Mouse (Mus musculus) thymus, postnatal 25 days (tissue): ENCODE data around the gene Repin1.

Source experiments
- DNase-seq: peaks from one replicate; pipeline ENCODE4 v3.0.0; 2022

Repin1 gene

GRCm38 (mm10) chr6:48627511-48627924 lies 33.8 kb downstream of the Repin1 start:
- no peak for DNase-seq

- no peak for DNase-seq
Measured at GRCm38 (mm10) chr6:48628377-48628776, 34.7 kb downstream of the Repin1 start.

- peak; percentile 51 for DNase-seq
Measured at GRCm38 (mm10) chr6:48628808-48629660, 35.4 kb downstream of the Repin1 start.

GRCm38 (mm10) chr6:48629661-48630034 lies 36.0 kb downstream of the Repin1 start:
- DNase-seq = no peak

- DNase-seq = no peak
Measured at GRCm38 (mm10) chr6:48630831-48631230, 37.1 kb downstream of the Repin1 start.

- DNase-seq = no peak
Measured at GRCm38 (mm10) chr6:48635105-48635504, 41.4 kb downstream of the Repin1 start.

- DNase-seq = no peak
Measured at GRCm38 (mm10) chr6:48636515-48636914, 42.8 kb downstream of the Repin1 start.

- DNase-seq = no peak
Measured at GRCm38 (mm10) chr6:48637811-48638500, 44.3 kb downstream of the Repin1 start.

GRCm38 (mm10) chr6:48638553-48638952 lies 44.9 kb downstream of the Repin1 start:
- no peak for DNase-seq

- no peak for DNase-seq
Measured at GRCm38 (mm10) chr6:48641391-48641790, 47.7 kb downstream of the Repin1 start.

GRCm38 (mm10) chr6:48642764-48643292 lies 49.1 kb downstream of the Repin1 start:
- DNase-seq = no peak

- peak; percentile 83 for DNase-seq
Measured at GRCm38 (mm10) chr6:48645660-48646308, 52.1 kb downstream of the Repin1 start.

GRCm38 (mm10) chr6:48646309-48646690 lies 52.6 kb downstream of the Repin1 start:
- no peak for DNase-seq

- DNase-seq = peak; percentile 92
Measured at GRCm38 (mm10) chr6:48646995-48647394, 53.3 kb downstream of the Repin1 start, which contains the start of gene Gimap8. TSS of gene Gimap8 (plus strand) at chr6:48647234.

GRCm38 (mm10) chr6:48647611-48648010 lies 53.9 kb downstream of the Repin1 start:
- no peak for DNase-seq
